Comparison of ENCODE assay signal across 8 mouse cellular contexts in the genomic region with DNA sequence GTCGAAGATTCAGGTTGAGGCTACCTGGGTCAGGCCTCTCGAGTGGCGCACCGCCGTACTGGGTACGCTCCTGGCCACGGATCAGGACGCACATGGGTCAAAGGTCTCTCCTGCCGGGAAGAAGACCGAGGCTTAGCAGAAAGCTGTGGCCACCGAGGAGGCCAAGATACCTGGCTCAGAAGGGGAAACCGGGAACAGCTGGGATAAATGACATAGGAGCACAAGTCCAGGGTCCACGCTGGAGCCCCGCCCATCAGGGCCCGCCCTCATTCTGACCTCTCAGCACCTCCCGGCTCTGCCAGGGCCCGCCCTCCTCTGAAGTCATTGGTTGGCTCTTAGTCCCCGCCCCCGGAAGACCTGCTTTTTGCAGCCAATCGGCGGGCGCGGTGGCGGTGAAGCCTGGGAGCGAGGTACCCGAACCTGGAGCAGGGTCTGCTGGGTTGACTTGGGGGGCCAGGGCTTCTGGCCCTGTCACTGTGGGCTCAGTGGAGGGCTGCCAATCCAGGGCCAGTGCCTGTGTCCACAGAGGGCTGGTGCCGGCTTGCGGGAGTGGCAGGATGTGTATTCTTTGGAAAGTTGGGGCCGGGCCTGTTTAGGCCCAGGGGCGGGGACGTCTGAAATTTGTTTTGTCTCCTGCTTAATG. TPM values are rescaled to one million over a fixed set of nuclear protein-coding genes. Genes with fewer than 3 reads are reported as not detected.
A peak's percentile ranks its signal among the peaks of the same experiment; 100 is the strongest.
DNase-seq lines count a peak whose midpoint lies in the region; ATAC-seq and TF ChIP-seq lines count a peak whose summit lies in the region.

A gene (plus strand): TSS at position 325 of the 643 bp plus-strand sequence.

- H3K4me3 ChIP-seq in ES-E14 (ENCODE audit: insufficient read depth in 1 of 2, low read depth in 1 of 2, low read length in 2 of 2, poor library complexity in 1 of 2, severe bottlenecking in 1 of 2): peak within 1 kb of the TSS; percentile 84 to 85
- H3K4me3 ChIP-seq in forebrain, embryonic 15.5 days: peak within 1 kb of the TSS; percentile 72
- H3K4me3 ChIP-seq in lung, adult 2 months (replicated peaks; ENCODE audit: extremely low read depth, low read depth, low read length): peak within 1 kb of the TSS; percentile 96

- H3K36me3 ChIP-seq in ES-E14 (ENCODE audit: control insufficient read depth, insufficient read depth, low read length, poor library complexity, severe bottlenecking): no peaks in the 10 kb centered on the region
- H3K36me3 ChIP-seq in forebrain, embryonic 15.5 days: peaks cover 19% of the 10 kb centered on the region

- intact Hi-C loops in heart, postnatal 25 days (cut with DNase I): loop anchor here (10.0 kb wide), 1 partner anchor 532 kb away; a partner anchor contains a TSS

- H3K27ac ChIP-seq in ES-E14 (ENCODE audit: insufficient read depth, low read depth, low read length, poor library complexity, severe bottlenecking): no peak within 1 kb of the TSS
- peak within 1 kb of the TSS; percentile 38; the same call in 1 of the 2 replicates for H3K27ac ChIP-seq in forebrain, embryonic 15.5 days (replicated peaks)

- peak within 1 kb of the TSS; percentile 93 for H3K4me2 ChIP-seq in forebrain, embryonic 15.5 days (replicated peaks)

- H3K9me3 ChIP-seq in ES-E14 (ENCODE audit: control insufficient read depth, insufficient read depth, low read depth, low read length): no peaks in the 10 kb centered on the region
- no peaks in the 10 kb centered on the region for H3K9me3 ChIP-seq in forebrain, embryonic 15.5 days

- DNase-seq in ES-E14 (ENCODE audit: low read depth, low spot score): peak; percentile 91
- DNase-seq in cerebellum, adult 11-12 months: peak; percentile 97
- DNase-seq in heart, postnatal 25 days (ENCODE audit: low spot score): peak; percentile 96
- DNase-seq in layer of hippocampus, adult 18-20 months (ENCODE audit: low spot score in 2 of 2): peak; percentile 91 to 97
- DNase-seq in lung, adult 2 months: peak; percentile 99
- DNase-seq in thymus, adult 18-20 months: peak; percentile 93

- WGBS in forebrain, embryonic 15.5 days: 4% methylated on average over 31 of the region's 31 CpGs
- 2% methylated on average over 31 of the region's 31 CpGs for WGBS in lung, adult 2 months

- ATAC-seq in forebrain, embryonic 15.5 days (replicated peaks): peak; percentile 97
- peak; percentile 98 for ATAC-seq in neutrophil, adult 5-6 weeks (ENCODE audit: extremely low read depth, insufficient number of reproducible peaks, low FRiP score, poor library complexity, severe bottlenecking)

- H3K4me1 ChIP-seq in ES-E14 (ENCODE audit: control insufficient read depth in 2 of 2, insufficient read depth in 2 of 2, low read length in 2 of 2, poor library complexity in 1 of 2): no peaks in the 10 kb centered on the region
- peaks cover 22% of the 10 kb centered on the region for H3K4me1 ChIP-seq in forebrain, embryonic 15.5 days
- H3K4me1 ChIP-seq in lung, adult 2 months (ENCODE audit: control insufficient read depth, insufficient read depth, low read length): peaks cover 3% of the 10 kb centered on the region; the same call in 1 of the 2 replicates

- in situ Hi-C loops in ES-E14 (cut with MboI; ENCODE audit: low sequenced_read_pairs in 2 of 2, unreplicated experiment in 2 of 2): loop anchor here in 1 of 2 experiments (25.0 kb wide), 1 partner anchor 385 kb away; a partner anchor contains a TSS

- TF ChIP-seq CTCF in lung, adult 2 months (IDR thresholded peaks at IDR 0.05; ENCODE audit: insufficient read depth, low read length): no peak

- TF ChIP-seq POLR2A in lung, adult 2 months (IDR thresholded peaks at IDR 0.05; ENCODE audit: borderline replicate concordance, extremely low read depth, low read depth, low read length): peak; percentile 44; the same call in 1 of the 2 replicates

- no peaks in the 10 kb centered on the region for H3K27me3 ChIP-seq in forebrain, embryonic 15.5 days

- H3K9ac ChIP-seq in ES-E14 (ENCODE audit: insufficient read depth, low read depth, low read length, poor library complexity, severe bottlenecking): peak within 1 kb of the TSS; percentile 90
- peak within 1 kb of the TSS; percentile 80 for H3K9ac ChIP-seq in forebrain, embryonic 15.5 days (replicated peaks)

TF ChIP-seq in ES-E14, 5 proteins besides CTCF, POLR2A, EP300 and RAD21:
- TF ChIP-seq ZNF384 (IDR thresholded peaks at IDR 0.05; ENCODE audit: low read depth, low read length): no peak
- TF ChIP-seq CHD2 (IDR thresholded peaks at IDR 0.05; ENCODE audit: low read depth, low read length): 0 out of 2 replicates have a peak, but pooled peaks have one; percentile 24

RNA-seq across cellular contexts. Expression of the gene that starts here (rescaled TPM):
- 5.3 and 6.1 TPM in 2 replicates for total RNA-seq in ES-E14 (2012; rRNA removed)
- polyA plus RNA-seq in forebrain, embryonic 15.5 days (2015; fragmentation: Nextera tagmentation; extraction: Ambion mirVana): 34.8 and 36.1 TPM in 2 replicates
- 10 to 100 TPM; 16.9 to 21.7 TPM for total RNA-seq in heart, postnatal 25 days (2021)
- total RNA-seq in layer of hippocampus, adult 18-20 months (2021): 10 to 100 TPM; 30.0 to 34.4 TPM
- polyA plus RNA-seq in lung, adult 2 months (2012; rRNA removed): 8.1 and 11.1 TPM in 2 replicates
- total RNA-seq in neutrophil, adult 5-6 weeks (2017): 3.0 and 4.4 TPM in 2 replicates
